Mouse (Mus musculus): ENCODE measurements around the gene Adssl1.

- no peak for TF ChIP-seq CTCF (IDR thresholded peaks at IDR 0.05; ENCODE audit: borderline replicate concordance, control insufficient read depth, extremely low read depth, insufficient read depth, low read length, poor library complexity)
- TF ChIP-seq POLR2A (IDR thresholded peaks at IDR 0.05; ENCODE audit: control insufficient read depth, extremely low read depth, insufficient read depth, low read length, poor library complexity): no peak
Measured at GRCm38 (mm10) chr12:112674132-112675011, 54.5 kb downstream of the Adssl1 start, which contains the start of gene Akt1.

Measured in thymus, adult 2 months (tissue).